Mouse (Mus musculus): ENCODE measurements around the gene Olfr1506. TPM values are rescaled to one million over a fixed set of nuclear protein-coding genes. Genes with fewer than 3 reads are reported as not detected.

Olfr1506 gene
- polyA plus RNA-seq, 1 experiment from 2014 or later = not detected

Other genes with a start within 250 kb of the Olfr1506 start
- gene Olfr1261, start 233.3 kb downstream of the Olfr1506 start, polyA plus RNA-seq (2014; fragmentation: Nextera tagmentation; extraction: Ambion mirVana) = not detected in 2 replicates
- not detected in 2 replicates for gene Olfr1262, start 224.3 kb downstream of the Olfr1506 start, polyA plus RNA-seq (2014; fragmentation: Nextera tagmentation; extraction: Ambion mirVana)
- gene Olfr1263, start 212.4 kb downstream of the Olfr1506 start, polyA plus RNA-seq (2014; fragmentation: Nextera tagmentation; extraction: Ambion mirVana) = not detected in 2 replicates
- gene Olfr1264, start 198.9 kb downstream of the Olfr1506 start, polyA plus RNA-seq (2014; fragmentation: Nextera tagmentation; extraction: Ambion mirVana) = not detected in 2 replicates
- not detected in 2 replicates for gene Olfr1265, start 189.2 kb downstream of the Olfr1506 start, polyA plus RNA-seq (2014; fragmentation: Nextera tagmentation; extraction: Ambion mirVana)
- not detected in 2 replicates for gene Olfr140, start 160.9 kb downstream of the Olfr1506 start, polyA plus RNA-seq (2014; fragmentation: Nextera tagmentation; extraction: Ambion mirVana)
- gene Olfr1269, start 103.1 kb downstream of the Olfr1506 start, polyA plus RNA-seq (2014; fragmentation: Nextera tagmentation; extraction: Ambion mirVana) = not detected in 2 replicates
- gene Olfr32, start 82.2 kb downstream of the Olfr1506 start, polyA plus RNA-seq (2014; fragmentation: Nextera tagmentation; extraction: Ambion mirVana) = 0.08 TPM in 1 of 2 replicates, not detected in the other
- 0.07 TPM in 1 of 2 replicates, not detected in the other for gene Olfr1270, start 71.4 kb downstream of the Olfr1506 start, polyA plus RNA-seq (2014; fragmentation: Nextera tagmentation; extraction: Ambion mirVana)
- gene Olfr142, start 33.1 kb upstream of the Olfr1506 start, polyA plus RNA-seq (2014; fragmentation: Nextera tagmentation; extraction: Ambion mirVana) = not detected in 2 replicates
- gene Olfr1271, start 46.5 kb upstream of the Olfr1506 start, polyA plus RNA-seq (2014; fragmentation: Nextera tagmentation; extraction: Ambion mirVana) = not detected in 2 replicates
- gene Olfr1272, start 68.3 kb upstream of the Olfr1506 start, polyA plus RNA-seq (2014; fragmentation: Nextera tagmentation; extraction: Ambion mirVana) = not detected in 2 replicates
- gene Gm13769, start 97.7 kb upstream of the Olfr1506 start, polyA plus RNA-seq (2014; fragmentation: Nextera tagmentation; extraction: Ambion mirVana) = not detected in 2 replicates
- not detected in 2 replicates for gene Olfr1274-ps, start 174.2 kb upstream of the Olfr1506 start, polyA plus RNA-seq (2014; fragmentation: Nextera tagmentation; extraction: Ambion mirVana)